Mouse (Mus musculus): ENCODE data around the gene Coa7. TPM values are rescaled to one million over a fixed set of nuclear protein-coding genes. Genes with fewer than 3 reads are reported as not detected.

Coa7 gene
- polyA plus RNA-seq, 1 experiment from 2014 or later: 53.7 TPM

DNA sequence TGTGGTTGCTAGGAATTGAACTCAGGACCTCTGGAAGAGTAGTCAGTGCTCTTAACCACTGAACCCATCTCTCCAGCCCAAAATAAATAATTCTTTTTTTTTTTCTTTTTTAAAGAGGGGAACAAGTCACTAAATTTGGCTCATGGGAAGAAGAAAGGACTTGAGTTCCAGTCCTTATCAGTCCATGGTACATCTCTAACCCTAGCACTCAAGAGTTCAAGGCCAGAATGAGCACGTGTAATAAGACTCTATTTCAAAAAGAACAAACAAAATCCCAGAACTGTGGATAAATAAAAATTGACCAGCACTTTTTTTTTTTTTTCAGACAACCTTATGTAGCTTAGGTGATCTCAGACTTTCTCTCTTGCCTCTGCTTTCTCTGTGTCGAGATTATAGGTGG, 8.8 kb downstream of the Coa7 start:
- Histone ChIP-seq H3K9ac (replicated peaks; ENCODE audit: low read length) (no peak overlapping the region), H3K27me3 (ENCODE audit: control insufficient read depth, insufficient read depth, low read length) (no peaks in the 10 kb centered on the region), H3K9me3 (replicated peaks; ENCODE audit: control insufficient read depth, low read length) (no peaks in the 10 kb centered on the region), H3K4me1 (ENCODE audit: control insufficient read depth, insufficient read depth, low read length) (no peaks in the 10 kb centered on the region), H3K27ac (replicated peaks; ENCODE audit: low read depth, low read length) (no peak overlapping the region), H3K4me2 (ENCODE audit: low read depth, low read length) (no peak overlapping the region), H3K36me3 (replicated peaks; ENCODE audit: control insufficient read depth, insufficient read depth, low read depth, low read length) (peaks cover 7% of the 10 kb centered on the region), H3K4me3 (ENCODE audit: low read depth, low read length) (no peak overlapping the region)
- no peak for DNase-seq (ENCODE audit: low spot score)
- ATAC-seq (replicated peaks; ENCODE audit: insufficient number of reproducible peaks, low FRiP score, low TSS enrichment, low read depth): no peak
- 76% methylated on average over 2 of the region's 2 CpGs for WGBS

DNA sequence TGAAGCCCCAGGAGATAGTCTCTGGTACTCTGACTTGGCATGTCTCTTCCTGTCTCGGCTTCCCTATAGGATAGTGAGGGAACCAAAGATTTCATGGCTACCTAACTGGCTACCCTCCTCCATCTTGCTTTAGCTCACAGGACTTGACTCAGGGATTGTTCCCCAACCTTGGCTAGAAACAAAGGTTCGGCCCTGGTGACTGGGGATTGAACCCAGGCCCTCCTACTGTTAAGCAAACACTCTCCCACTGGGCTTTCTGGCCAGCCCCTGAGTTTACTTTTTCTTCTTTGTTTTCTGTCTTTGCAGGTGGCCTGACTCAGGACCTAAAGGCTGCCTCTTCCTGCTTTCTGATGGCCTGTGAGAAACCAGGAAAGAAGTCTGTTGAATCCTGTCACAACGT, 9.9 kb downstream of the Coa7 start:
- Histone ChIP-seq H3K4me2 (ENCODE audit: low read depth, low read length) (no peak overlapping the region), H3K27ac (replicated peaks; ENCODE audit: low read depth, low read length) (0 out of 2 replicates have a peak overlapping the region, but pooled peaks have one; percentile 28), H3K27me3 (ENCODE audit: control insufficient read depth, insufficient read depth, low read length) (no peaks in the 10 kb centered on the region), H3K9ac (replicated peaks; ENCODE audit: low read length) (no peak overlapping the region), H3K4me3 (ENCODE audit: low read depth, low read length) (no peak overlapping the region), H3K36me3 (replicated peaks; ENCODE audit: control insufficient read depth, insufficient read depth, low read depth, low read length) (peaks cover 7% of the 10 kb centered on the region), H3K4me1 (ENCODE audit: control insufficient read depth, insufficient read depth, low read length) (no peaks in the 10 kb centered on the region), H3K9me3 (replicated peaks; ENCODE audit: control insufficient read depth, low read length) (no peaks in the 10 kb centered on the region)
- DNase-seq (ENCODE audit: low spot score) (no peak), ATAC-seq (replicated peaks; ENCODE audit: insufficient number of reproducible peaks, low FRiP score, low TSS enrichment, low read depth) (no peak)
- WGBS: 50% methylated on average over 3 of the region's 3 CpGs

DNA sequence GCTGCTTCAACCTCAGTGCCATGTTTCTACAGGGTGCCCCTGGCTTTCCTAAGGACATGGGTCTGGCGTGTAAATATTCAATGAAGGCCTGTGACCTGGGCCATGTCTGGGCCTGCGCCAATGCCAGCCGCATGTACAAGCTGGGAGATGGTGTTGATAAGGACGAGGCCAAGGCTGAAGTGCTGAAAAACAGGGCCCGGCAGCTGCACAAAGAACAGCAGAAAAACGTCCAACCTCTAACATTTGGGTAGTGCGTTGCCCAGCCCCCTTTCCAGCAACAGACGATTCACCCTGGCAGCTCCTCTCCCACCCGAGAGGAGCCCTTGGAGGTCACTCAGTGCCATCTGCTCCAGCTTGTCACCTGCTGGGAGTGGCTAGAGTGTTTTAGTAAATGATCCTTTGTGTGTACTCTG, 10.4 kb downstream of the Coa7 start:
- Histone ChIP-seq H3K4me3 (ENCODE audit: low read depth, low read length) (no peak overlapping the region), H3K4me2 (ENCODE audit: low read depth, low read length) (no peak overlapping the region), H3K27ac (replicated peaks; ENCODE audit: low read depth, low read length) (0 out of 2 replicates have a peak overlapping the region, but pooled peaks have one; percentile 28), H3K27me3 (ENCODE audit: control insufficient read depth, insufficient read depth, low read length) (no peaks in the 10 kb centered on the region), H3K9ac (replicated peaks; ENCODE audit: low read length) (no peak overlapping the region), H3K36me3 (replicated peaks; ENCODE audit: control insufficient read depth, insufficient read depth, low read depth, low read length) (peaks cover 7% of the 10 kb centered on the region), H3K4me1 (ENCODE audit: control insufficient read depth, insufficient read depth, low read length) (no peaks in the 10 kb centered on the region), H3K9me3 (replicated peaks; ENCODE audit: control insufficient read depth, low read length) (no peaks in the 10 kb centered on the region)
- WGBS: 78% methylated on average over 9 of the region's 9 CpGs
- no peak for ATAC-seq (replicated peaks; ENCODE audit: insufficient number of reproducible peaks, low FRiP score, low TSS enrichment, low read depth)
- no peak for DNase-seq (ENCODE audit: low spot score)

DNA sequence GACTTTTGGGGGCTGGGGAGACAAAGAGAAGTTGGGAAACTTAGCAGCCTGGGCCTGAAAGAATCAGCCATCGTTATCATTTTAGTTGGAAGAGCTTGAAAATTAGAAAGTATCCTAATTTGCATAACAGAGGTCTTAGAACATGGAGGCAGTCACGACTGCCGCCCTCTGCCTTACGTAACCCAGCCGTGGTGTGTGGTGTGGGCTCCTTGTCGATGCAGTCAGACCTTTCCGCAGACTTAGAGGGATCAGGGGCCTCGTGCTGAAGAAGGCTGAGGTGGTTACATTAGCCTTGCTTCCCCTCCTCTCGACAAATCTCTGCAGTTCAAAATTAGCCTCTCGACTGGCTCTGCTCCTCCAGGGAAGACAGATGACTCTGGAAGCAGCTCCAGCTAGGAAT, 10.9 kb downstream of the Coa7 start:
- WGBS: 69% methylated on average over 10 of the region's 10 CpGs
- Histone ChIP-seq H3K4me2 (ENCODE audit: low read depth, low read length) (no peak overlapping the region), H3K4me3 (ENCODE audit: low read depth, low read length) (no peak overlapping the region), H3K9ac (replicated peaks; ENCODE audit: low read length) (no peak overlapping the region), H3K27me3 (ENCODE audit: control insufficient read depth, insufficient read depth, low read length) (no peaks in the 10 kb centered on the region), H3K27ac (replicated peaks; ENCODE audit: low read depth, low read length) (0 out of 2 replicates have a peak overlapping the region, but pooled peaks have one; percentile 13), H3K36me3 (replicated peaks; ENCODE audit: control insufficient read depth, insufficient read depth, low read depth, low read length) (peaks cover 7% of the 10 kb centered on the region), H3K9me3 (replicated peaks; ENCODE audit: control insufficient read depth, low read length) (no peaks in the 10 kb centered on the region), H3K4me1 (ENCODE audit: control insufficient read depth, insufficient read depth, low read length) (no peaks in the 10 kb centered on the region)
- ATAC-seq (replicated peaks; ENCODE audit: insufficient number of reproducible peaks, low FRiP score, low TSS enrichment, low read depth) (no peak), DNase-seq (ENCODE audit: low spot score) (no peak)

DNA sequence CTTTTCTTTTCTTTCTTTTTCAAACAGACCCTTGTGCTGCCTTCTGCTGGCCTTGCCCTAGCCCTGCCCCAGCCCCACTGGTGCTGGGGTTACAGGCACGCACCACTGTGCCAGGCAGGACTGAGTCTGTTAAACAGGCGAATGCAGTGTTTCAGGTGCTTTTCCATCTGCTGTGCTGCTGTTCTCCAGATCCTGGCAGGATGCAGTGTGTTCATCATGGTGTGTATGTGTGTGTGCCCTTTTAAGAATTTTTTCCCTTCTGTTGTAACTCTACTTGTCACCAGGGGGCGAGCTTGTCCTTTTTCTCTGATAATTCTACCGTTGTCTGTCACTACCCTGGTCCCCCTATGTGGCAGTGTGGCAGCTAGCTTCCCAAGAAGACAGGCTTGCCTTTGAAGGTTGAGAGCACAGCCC, 11.3 kb downstream of the Coa7 start:
- Histone ChIP-seq H3K36me3 (replicated peaks; ENCODE audit: control insufficient read depth, insufficient read depth, low read depth, low read length) (peaks cover 7% of the 10 kb centered on the region), H3K27me3 (ENCODE audit: control insufficient read depth, insufficient read depth, low read length) (no peaks in the 10 kb centered on the region), H3K9ac (replicated peaks; ENCODE audit: low read length) (0 out of 2 replicates have a peak overlapping the region, but pooled peaks have one; percentile 25), H3K4me1 (ENCODE audit: control insufficient read depth, insufficient read depth, low read length) (no peaks in the 10 kb centered on the region), H3K4me2 (ENCODE audit: low read depth, low read length) (no peak overlapping the region), H3K4me3 (ENCODE audit: low read depth, low read length) (no peak overlapping the region), H3K27ac (replicated peaks; ENCODE audit: low read depth, low read length) (no peak overlapping the region), H3K9me3 (replicated peaks; ENCODE audit: control insufficient read depth, low read length) (no peaks in the 10 kb centered on the region)
- peak; percentile 87 for DNase-seq (ENCODE audit: low spot score)
- 14% methylated on average over 4 of the region's 4 CpGs for WGBS
- peak; percentile 81 for ATAC-seq (replicated peaks; ENCODE audit: insufficient number of reproducible peaks, low FRiP score, low TSS enrichment, low read depth)

DNA sequence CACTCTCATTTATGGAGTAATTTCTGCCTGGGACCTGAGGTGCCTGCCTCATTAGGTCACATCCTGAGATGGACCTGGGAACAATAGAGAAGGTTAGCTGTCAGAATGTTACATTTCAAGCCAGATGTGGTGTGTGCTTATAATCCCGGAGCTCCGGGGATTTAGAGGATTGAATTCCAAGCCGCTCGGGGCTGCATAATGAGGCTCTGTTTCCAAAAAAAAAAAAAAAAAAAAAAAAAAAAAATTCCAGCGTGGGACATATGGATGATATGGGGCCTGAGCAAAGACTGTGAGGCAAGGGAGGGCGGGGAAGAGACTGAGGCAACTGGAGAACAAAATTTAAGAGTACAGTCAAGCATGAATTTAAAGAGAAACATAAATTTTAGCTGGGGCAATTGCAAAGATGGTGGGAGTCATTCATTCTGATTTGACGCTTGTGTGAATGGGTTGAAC, 16.7 kb downstream of the Coa7 start:
- no peak overlapping the region for H3K4me2 ChIP-seq (ENCODE audit: low read depth, low read length)
- DNase-seq (ENCODE audit: low spot score): peak; percentile 80
- H3K27me3 ChIP-seq (ENCODE audit: control insufficient read depth, insufficient read depth, low read length): no peaks in the 10 kb centered on the region
- peaks cover 17% of the 10 kb centered on the region for H3K4me1 ChIP-seq (ENCODE audit: control insufficient read depth, insufficient read depth, low read length)
- no peaks in the 10 kb centered on the region for H3K9me3 ChIP-seq (replicated peaks; ENCODE audit: control insufficient read depth, low read length)
- H3K4me3 ChIP-seq (ENCODE audit: low read depth, low read length): no peak overlapping the region
- H3K9ac ChIP-seq (replicated peaks; ENCODE audit: low read length): no peak overlapping the region
- peak overlapping the region; percentile 63 for H3K27ac ChIP-seq (replicated peaks; ENCODE audit: low read depth, low read length)
- no peaks in the 10 kb centered on the region for H3K36me3 ChIP-seq (replicated peaks; ENCODE audit: control insufficient read depth, insufficient read depth, low read depth, low read length)
- WGBS: 5% methylated on average over 7 of the region's 7 CpGs
- 0 out of 2 replicates have a peak, but pooled peaks have one; percentile 32 for ATAC-seq (replicated peaks; ENCODE audit: insufficient number of reproducible peaks, low FRiP score, low TSS enrichment, low read depth)

DNA sequence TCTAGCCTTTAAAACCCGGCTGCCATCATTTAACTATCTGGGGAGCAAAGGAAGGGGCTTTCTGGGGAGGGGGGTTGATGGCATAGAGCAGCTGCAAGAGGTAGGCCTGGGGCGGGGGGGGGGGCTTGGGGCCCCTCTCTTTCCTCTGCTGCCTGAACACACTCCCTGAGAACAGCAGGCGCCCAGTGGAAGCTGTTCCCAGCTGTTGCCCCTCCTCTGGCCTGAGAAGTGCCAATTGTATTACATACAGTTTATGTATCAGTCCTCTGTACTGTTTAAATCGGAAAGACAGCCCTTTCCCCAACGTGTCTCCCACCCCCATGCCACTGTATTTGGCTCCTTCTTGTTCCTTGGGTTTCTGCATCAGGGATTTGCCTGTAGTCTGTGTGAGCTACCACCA, 17.9 kb downstream of the Coa7 start:
- H3K4me1 ChIP-seq (ENCODE audit: control insufficient read depth, insufficient read depth, low read length): peaks cover 22% of the 10 kb centered on the region
- peak overlapping the region; percentile 15; the same call in 1 of the 2 replicates for H3K9ac ChIP-seq (replicated peaks; ENCODE audit: low read length)
- WGBS: 28% methylated on average over 5 of the region's 5 CpGs
- H3K36me3 ChIP-seq (replicated peaks; ENCODE audit: control insufficient read depth, insufficient read depth, low read depth, low read length): no peaks in the 10 kb centered on the region
- no peak for DNase-seq (ENCODE audit: low spot score)
- no peaks in the 10 kb centered on the region for H3K9me3 ChIP-seq (replicated peaks; ENCODE audit: control insufficient read depth, low read length)
- H3K4me3 ChIP-seq (ENCODE audit: low read depth, low read length): no peak overlapping the region
- no peak overlapping the region for H3K4me2 ChIP-seq (ENCODE audit: low read depth, low read length)
- H3K27me3 ChIP-seq (ENCODE audit: control insufficient read depth, insufficient read depth, low read length): no peaks in the 10 kb centered on the region
- peak overlapping the region; percentile 63 for H3K27ac ChIP-seq (replicated peaks; ENCODE audit: low read depth, low read length)
- no peak for ATAC-seq (replicated peaks; ENCODE audit: insufficient number of reproducible peaks, low FRiP score, low TSS enrichment, low read depth)

DNA sequence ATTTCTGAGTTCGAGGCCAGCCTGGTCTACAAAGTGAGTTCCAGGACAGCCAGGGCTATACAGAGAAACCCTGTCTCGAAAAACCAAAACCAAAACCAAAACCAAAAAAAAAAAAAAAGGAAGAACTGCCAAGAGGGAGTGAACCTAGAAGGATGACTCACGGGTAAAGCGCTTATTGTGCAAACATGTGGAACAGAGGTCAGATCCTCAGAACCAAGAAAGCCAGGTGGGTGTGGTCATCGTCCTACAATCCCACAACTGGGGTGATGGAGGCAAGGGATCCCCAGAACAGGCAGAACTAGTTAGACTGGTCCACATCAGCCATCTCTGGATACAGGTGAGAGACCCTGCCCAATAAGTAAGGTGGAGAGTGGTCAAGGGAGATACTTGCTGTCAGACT, 19.2 kb downstream of the Coa7 start:
- no peak overlapping the region for H3K4me3 ChIP-seq (ENCODE audit: low read depth, low read length)
- H3K4me2 ChIP-seq (ENCODE audit: low read depth, low read length): no peak overlapping the region
- ATAC-seq (replicated peaks; ENCODE audit: insufficient number of reproducible peaks, low FRiP score, low TSS enrichment, low read depth): no peak
- WGBS: 93% methylated on average over 5 of the region's 5 CpGs
- no peaks in the 10 kb centered on the region for H3K36me3 ChIP-seq (replicated peaks; ENCODE audit: control insufficient read depth, insufficient read depth, low read depth, low read length)
- H3K9me3 ChIP-seq (replicated peaks; ENCODE audit: control insufficient read depth, low read length): no peaks in the 10 kb centered on the region
- H3K9ac ChIP-seq (replicated peaks; ENCODE audit: low read length): no peak overlapping the region
- no peaks in the 10 kb centered on the region for H3K27me3 ChIP-seq (ENCODE audit: control insufficient read depth, insufficient read depth, low read length)
- peaks cover 22% of the 10 kb centered on the region for H3K4me1 ChIP-seq (ENCODE audit: control insufficient read depth, insufficient read depth, low read length)
- no peak overlapping the region for H3K27ac ChIP-seq (replicated peaks; ENCODE audit: low read depth, low read length)
- no peak for DNase-seq (ENCODE audit: low spot score)
